Mouse (Mus musculus) cerebellum, adult 8-10 months (tissue): Measurements from ENCODE around the gene Gli2.
A peak's percentile ranks its signal among the peaks of the same experiment; 100 is the strongest.

Experiments
- DNase-seq: peaks from one replicate; pipeline ENCODE4 v3.0.0; 2022

The Gli2 gene

DNA sequence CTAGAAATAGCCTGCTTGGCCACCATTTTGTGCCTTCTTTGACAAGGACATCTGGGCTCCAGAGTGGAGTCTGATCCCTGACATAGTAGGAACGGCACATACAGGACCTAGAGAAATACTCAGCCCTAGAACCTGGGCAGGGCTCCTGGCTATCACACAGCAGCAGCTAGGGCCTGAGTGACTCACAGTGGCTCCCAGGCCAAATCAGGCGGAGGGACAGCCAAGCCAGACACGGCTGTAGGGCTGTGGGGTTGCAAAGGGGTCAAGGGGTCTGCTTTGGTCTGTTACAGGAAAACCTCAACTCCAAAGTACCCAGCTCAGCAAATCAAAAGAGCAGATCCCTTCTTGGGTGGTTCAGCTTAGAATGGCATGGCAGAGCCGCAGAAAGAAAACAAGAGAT is 115.2 kb downstream of the Gli2 start:
- no peak for DNase-seq

DNA sequence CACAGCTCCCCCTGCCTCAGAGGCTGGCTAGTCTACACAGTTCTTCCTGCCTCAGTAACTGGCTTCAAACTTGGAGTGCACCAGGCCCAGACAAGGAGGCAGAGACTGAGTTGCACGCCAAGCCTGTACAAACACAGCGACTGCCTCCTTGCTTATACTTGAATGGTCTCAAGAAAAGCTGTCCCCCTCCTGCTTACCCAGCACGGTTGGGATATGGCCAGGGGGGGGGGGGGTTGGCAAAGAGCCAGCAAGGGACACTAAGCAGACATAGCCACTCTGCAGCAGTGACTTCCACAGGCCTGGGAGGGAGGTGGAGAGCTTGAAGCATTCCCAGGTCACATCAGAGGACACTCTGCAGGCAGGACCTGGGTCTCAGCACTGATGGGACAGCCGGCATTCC is 117.3 kb downstream of the Gli2 start:
- DNase-seq, result no peak

DNA sequence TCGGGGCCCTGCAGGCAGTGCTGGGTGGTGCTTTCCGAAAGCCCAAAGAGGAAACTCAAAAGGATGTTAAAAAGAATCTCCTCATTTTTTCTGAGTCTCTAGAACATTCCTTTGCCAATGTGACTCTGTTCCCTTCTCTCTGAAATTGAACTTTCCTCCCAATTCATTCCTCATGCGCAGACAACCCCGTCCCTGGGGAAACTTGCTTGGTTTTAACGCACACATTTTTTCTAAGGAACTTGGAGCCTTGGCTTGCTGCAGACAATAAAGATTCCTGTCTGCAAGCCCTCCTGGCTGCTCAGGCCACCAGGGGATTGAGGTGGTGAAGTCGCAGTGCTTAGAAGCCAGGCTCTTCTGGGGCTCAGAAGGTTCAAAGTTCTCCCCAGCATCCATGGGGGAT is 117.9 kb downstream of the Gli2 start:
- no peak for DNase-seq

DNA sequence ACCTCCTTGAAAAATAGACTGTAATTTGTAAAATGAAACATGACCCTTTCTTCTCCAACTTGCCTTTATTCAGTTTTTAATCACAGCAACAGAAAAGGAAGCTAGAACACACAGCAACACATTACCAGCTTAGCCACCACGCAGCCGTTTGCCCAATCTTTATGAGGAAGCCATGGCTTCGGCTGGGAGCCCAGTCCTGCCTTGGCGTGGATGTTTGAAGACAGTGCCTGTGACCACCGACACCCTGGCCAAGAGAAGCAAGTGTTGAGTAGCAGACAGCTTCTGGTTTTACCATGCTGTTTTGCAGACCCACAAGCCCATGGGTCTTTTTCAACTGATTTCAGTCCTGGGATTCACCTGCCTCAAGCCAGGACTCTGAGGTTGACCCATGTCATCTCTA is 121.3 kb downstream of the Gli2 start:
- no peak for DNase-seq

DNA sequence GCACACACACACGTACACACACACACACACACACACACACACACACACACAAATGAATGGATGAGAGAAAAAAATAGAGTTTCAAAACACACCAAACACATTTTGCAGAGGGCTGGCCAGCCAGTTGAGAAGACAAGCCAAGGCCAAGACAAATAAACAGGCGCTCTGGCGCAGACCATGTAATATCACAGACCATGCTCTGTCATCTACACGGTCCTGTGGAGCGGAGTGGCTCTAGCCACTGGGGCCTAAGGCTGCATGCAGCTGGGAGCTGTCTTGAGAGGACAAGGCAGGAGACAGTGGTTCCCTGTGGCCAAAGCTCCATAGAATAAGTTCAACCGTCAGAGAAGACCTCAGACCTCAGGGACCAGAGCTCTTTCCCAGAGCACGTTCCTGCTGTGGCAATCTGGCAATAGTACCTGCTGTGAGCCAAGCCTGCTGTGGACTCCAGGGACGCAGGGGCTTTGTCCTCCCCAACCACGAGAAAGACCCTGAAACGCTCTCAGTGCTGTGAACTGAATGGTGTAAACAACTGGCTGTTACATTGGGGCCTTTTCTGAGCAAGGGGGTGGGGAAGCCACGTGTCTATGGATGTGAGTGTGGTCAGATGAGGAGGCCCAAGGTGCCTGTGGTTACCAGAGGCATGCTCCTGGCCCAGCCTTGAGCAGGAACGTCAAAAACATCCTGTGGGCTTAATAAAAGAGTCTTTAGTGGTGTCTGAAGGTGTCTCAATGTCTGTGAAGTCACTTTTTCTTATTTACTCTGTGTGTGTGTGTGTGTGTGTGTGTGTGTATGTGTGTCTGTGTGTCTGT is 125.7 kb downstream of the Gli2 start:
- no peak for DNase-seq

- no peak for DNase-seq
Measured at GRCm38 (mm10) chr1:118926556-118926955, 126.9 kb downstream of the Gli2 start.

DNA sequence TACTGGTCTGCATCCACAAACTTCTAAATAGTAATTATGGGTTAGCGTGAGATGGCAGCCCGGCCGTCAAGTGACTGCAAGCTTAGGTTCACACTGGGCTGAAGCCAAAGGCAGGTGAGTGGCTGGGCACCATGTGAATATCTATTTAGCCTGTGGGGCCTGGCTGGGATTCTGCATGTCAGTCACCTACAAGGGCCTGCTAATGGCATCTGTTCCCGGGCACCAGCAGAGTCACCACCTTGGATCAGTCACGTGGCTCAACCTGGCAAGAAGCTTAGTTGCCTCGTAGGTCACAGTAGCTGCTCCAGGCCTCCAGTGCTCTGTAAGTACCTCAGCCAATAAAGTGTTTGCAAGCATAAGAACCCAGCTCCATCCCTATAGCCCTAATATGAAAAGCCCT is 131.2 kb downstream of the Gli2 start:
- DNase-seq, result no peak

- DNase-seq, result peak; percentile 29
Measured at GRCm38 (mm10) chr1:118917520-118918220, 135.7 kb downstream of the Gli2 start.

GRCm38 (mm10) chr1:118916477-118917075 is 136.8 kb downstream of the Gli2 start:
- no peak for DNase-seq

GRCm38 (mm10) chr1:118913414-118914385 is 139.7 kb downstream of the Gli2 start:
- DNase-seq, result no peak

GRCm38 (mm10) chr1:118912929-118913328 is 140.5 kb downstream of the Gli2 start:
- no peak for DNase-seq

DNA sequence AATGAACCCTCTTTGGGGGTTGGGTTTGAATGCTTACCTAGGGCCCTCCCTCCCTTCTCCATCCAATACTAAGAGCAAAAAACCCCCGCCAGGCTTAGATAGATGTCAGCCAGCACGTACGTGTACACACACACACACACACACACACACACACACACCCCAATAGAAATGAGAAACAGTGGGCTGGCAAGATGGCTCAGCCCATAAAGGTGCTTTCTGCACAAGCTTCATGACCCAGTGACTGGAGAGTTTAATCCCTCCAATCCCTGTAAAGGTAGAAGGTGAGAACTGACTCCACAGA is 142.0 kb downstream of the Gli2 start:
- DNase-seq, result no peak

DNA sequence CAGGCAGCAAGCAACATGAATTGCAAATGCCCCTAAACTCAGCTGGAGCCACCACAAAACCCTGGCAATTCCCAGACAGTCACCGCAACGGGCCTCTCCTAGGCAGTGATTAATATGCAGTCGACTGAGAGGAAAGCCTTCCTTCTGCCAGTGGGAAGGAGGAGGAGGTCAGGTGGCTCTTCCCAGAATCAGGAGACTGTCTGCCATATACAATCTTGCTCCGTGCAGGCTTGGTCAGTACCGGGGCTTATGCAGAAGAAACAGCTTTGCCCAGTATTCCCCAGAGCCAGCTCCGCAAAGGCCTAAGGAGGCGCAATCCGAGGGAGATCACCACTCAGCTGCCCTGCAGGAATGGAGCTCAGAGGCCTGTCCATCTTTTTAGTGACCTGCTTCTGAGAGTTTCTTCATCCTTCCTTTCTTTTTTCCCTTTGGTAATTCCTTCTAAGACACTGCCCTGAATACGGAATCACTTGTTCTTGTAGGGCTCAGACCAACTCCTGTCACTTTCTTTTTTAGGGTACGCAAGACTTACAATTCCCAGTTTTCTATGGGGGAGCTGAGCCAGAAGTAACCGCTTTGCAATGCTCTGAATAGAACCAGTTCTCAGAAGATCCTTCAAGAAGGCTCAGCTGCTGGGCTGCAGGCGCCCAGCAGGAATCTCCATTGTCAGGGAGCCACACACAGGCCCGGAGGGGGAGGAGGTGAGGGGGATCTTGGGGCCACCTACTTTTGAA is 142.6 kb downstream of the Gli2 start:
- no peak for DNase-seq

DNA sequence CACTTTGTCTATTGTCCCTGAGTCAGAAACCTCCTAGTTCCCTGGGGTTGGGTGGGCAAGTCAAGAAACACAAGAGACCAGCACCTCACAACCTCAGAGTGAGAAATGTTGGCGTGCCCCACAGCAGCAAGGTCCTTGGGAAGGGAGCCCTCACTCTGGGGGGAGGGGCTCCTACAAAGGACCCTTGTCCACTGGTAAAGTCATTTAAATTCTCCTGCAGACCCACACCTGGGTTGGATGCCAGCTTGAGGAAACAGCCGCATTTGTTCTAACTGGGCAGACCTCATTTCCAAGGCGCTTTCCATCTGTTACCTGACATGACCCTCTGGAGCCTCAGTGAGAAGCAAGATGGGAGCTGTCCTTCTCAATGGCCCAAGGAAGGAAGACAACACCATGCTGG is 144.4 kb downstream of the Gli2 start:
- no peak for DNase-seq

DNA sequence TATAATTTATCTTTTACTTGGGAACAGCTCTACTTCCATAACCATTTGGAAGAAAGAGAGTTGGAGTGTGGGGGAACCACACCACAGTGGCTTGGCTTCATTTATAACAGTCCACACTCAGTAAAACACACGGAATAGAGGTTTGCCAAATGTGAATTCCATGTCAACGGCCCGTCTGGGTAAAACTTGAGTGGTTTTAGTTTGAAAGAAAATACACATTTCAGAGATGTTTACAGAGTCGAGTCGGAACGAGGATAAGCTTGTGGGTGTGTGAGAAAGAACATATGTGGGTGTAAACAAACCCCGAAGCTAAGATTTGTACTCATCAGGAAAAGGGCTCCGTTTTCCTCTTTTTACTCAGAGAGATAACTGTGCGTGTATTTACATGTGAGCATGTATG is 145.8 kb downstream of the Gli2 start:
- no peak for DNase-seq

DNA sequence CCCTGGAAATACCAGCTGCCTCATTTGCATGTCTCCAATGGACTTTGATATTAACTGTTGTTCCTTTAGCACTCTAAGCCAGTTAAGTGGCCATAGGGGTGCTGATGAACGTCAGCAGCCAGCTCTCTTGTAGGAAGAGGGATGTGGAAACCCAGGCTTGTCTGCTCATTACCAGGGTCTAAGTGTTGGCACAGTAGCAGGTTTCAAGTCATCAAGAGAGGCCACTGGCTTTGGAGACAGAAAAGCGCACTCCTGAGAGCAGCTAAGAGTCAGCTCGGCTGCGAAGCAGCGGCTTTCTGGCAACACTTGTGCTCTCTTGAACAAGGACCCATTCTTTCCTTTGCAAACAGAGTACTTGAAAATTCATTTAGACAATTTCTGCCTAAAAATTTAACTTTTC is 148.1 kb downstream of the Gli2 start:
- no peak for DNase-seq

DNA sequence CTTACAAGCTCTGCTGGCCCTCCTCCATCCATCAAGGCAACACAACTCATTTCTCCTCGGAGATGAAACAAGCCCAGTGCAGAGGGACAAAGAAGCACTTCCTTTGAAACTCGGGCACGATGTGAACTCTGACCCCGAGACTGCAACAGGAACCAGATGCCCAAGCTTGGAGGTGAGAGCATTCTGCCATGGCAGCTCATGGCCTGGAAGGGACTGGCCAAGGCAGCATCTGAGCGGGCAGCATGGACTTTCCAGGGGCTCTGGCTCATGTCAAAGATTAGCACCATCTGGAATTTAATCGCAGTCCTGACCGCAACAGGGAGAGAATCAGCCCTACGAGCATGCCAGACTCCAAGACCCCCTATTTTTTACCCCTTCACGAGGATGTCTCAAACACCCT is 148.5 kb downstream of the Gli2 start:
- no peak for DNase-seq

- no peak for DNase-seq
Measured at GRCm38 (mm10) chr1:118904431-118904830, 149.0 kb downstream of the Gli2 start.

- DNase-seq, result no peak
Measured at GRCm38 (mm10) chr1:118903742-118904141, 149.7 kb downstream of the Gli2 start.

DNA sequence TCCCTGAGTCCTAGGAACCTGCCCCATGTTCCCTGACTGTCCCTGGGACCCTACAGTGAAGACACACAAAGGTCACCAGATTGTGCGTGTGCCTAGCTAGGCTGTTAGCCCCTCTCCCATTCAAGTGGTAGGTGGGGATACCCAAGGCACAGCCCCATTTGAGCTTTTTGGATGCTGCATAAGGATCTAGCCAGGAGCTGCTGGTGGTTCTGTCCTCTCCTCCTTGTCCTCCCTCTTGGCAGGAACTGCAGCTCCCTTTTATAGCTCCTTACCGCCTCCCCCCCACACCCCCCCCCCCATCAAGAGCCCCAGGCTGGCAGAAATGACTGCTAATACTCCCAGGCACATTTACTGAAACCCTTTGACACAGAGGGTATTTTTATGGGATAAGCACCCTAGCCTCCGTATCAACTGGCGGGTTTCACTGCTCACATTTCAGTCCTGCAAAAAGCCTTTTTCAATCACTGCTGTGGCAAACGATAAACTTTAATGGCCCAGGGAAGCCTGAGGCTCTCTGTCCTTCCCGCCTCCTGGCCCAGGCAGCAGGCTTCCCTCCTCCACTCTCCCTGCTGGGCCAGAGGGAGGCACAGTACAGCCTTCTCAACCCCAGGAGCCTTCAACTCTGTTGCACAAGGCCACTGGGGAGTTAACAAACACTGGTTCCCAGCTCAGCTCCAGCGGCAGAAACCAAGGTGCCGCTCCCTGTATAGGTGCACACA is 151.4 kb downstream of the Gli2 start:
- DNase-seq, result no peak

DNA sequence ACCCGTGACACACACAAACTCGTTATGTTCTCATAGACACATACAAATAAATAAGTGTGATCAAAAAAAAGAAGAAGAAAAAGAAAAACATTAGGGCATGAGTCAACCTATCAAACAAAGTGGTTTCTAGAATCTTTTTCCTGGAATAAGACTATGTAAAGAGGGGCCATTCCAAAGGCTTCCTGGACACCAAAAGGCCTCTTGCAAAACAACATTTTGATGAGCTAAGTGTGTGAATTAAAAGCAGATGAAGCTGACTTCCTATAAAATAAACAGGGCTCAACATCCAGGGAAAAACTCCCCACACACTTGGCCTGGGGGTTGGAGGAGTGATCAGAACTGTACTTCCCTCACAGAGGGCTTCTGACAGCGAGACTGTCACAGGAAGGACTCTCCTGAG is 155.1 kb downstream of the Gli2 start:
- no peak for DNase-seq
